Mouse (Mus musculus): ENCODE results near the gene Naip2.
"Not testable (repeated sequence)": the region's sequence is repeated elsewhere in the genome, so short reads cannot be mapped to it uniquely, and the experiment has no call there.

- TF ChIP-seq NANOG (IDR thresholded peaks at IDR 0.05; ENCODE audit: borderline replicate concordance, low read length); CTCF (conservative IDR thresholded peaks at IDR 0.05; ENCODE audit: low read length): not testable (repeated sequence)
Observed at GRCm38 (mm10) chr13:100161171-100161870, 40.6 kb downstream of the Naip2 start.

All from E14TG2a.4 (cell line).